Mouse (Mus musculus) G1E-ER4 (cell line): ENCODE results near the gene Cyp2d22. TPM values are rescaled to one million over a fixed set of nuclear protein-coding genes. Genes with fewer than 3 reads are reported as not detected.
"Not testable (repeated sequence)": the region's sequence is repeated elsewhere in the genome, so short reads cannot be mapped to it uniquely, and the experiment has no call there.

ENCODE experiments used
- GATA1 ChIP-seq: IDR thresholded peaks from one replicate; pipeline ENCODE4 v1.8.0; 2012; ENCODE audit warnings: low read length, inconsistent platforms
- polyA plus RNA-seq: library from polyadenylated mRNA; stranded (reverse); fragments of >175 nt; gene quantifications from 2 replicates; pipeline ENCODE4 v1.2.3, GENCODE M21; 2012

The Cyp2d22 gene
- polyA plus RNA-seq: 0.10 TPM in 1 of 2 replicates, not detected in the other

DNA sequence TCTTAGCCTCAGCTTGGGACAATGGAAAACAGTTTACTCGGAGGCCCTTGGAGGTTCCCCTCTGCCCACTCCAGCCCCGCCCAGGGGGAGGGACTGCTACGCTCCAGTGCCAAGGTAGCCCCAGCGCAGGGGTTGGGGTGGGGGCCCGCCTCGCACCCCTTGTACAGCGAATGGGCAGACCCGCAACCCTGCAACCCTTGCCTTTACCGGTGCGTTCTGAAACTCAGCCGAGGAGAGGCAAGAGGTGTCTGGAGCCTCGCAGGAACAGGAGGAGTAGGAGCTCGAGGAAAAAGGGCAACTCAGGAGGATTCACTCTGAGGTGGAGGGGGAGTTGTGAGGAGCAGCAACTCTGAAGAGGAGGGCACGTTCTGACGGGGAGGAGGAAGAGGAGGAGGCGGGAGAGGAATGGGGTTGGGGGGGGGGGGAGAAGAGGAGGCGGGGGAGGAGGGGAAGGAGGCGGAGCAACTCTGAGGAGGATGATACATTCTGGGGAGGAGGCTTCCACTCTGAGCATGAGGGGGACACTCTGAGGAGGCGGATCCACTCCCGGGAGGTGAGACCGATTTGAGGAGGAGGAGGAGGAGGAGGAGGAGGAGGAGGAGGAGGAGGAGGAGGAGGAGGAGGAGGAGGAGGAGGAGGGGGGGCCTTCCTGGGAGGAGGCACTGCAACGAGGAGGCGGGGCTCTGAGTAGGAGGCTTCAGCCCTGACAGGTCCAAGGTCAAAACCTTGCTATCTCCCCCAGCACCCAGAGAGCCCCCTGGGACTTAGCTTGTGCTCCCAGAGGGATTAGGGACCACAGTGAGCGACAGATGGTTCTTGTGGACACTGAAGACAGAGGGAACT is at the start of gene Cyp2d22:
Cyp2d22 (minus strand) TSS at position 390 of the 843 bp plus-strand sequence.
- no peak for TF ChIP-seq GATA1

- TF ChIP-seq GATA1: no peak
Measured at GRCm38 (mm10) chr15:82423471-82423870, 43.4 kb upstream of the Cyp2d22 start.

- no peak for TF ChIP-seq GATA1
Measured at GRCm38 (mm10) chr15:82422935-82423334, 42.9 kb upstream of the Cyp2d22 start.

DNA sequence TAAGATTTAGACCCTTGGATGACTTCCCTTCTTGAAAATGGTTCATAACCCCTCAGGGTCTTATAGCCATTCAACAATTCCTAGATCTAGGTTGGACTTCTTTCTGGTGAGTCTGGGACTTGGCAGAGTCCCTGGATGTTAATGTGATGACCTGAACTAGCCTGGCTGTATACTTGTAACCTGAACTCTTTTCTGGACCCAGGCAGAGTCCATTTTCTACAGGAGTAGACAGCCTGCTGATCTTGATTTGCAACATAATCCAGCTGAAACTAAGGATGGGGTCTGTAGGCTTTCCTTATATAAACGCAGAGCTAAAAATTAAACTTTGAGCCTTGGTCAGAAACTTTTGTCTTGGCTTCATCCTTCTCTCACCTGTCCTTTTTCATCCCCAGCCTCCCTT is 38.6 kb upstream of the Cyp2d22 start:
- no peak for TF ChIP-seq GATA1

- no peak for TF ChIP-seq GATA1
Measured at GRCm38 (mm10) chr15:82416797-82417789, 37.0 kb upstream of the Cyp2d22 start.

DNA sequence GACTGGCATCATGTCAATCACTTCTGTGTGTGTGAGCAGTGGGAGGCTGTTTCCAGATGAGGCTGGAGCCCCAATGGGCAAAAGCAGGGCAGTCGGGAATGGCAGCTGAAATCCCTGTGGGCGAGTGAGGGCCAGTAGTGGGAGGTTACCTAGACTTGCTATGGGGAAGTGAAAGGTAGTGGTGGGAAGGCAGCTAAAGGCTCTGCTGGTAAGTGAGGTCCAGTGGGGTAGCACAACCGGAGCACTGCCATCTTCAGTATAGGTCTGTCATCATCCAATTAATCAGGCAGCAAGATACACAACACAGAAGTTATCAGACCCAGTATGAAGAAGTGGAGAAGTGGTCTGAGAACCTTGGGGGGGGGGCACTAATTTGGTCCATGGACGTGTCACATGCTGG is 27.5 kb upstream of the Cyp2d22 start:
- TF ChIP-seq GATA1: no peak

DNA sequence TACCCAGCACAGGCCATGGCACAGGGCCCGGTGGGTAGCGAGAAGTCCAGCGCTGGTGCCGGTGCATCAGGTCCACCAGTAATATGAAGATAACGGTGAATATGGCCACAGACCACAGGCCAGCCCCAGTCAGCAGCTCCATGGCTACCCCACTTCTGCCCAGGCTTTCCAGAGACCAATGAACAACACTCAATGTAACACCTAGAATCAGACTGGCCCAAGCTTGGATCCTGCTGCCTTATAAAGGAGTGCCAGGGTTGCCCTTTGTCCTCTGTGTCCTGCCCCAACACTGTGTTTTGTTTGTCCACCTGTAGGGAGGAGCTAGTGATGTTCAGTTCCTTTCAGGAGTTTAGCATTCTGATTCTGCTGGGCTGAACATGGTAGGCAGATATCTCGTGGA is 26.9 kb upstream of the Cyp2d22 start, which contains the start of gene Cyp2d10:
Cyp2d10 (minus strand) TSS at position 215 of the 400 bp plus-strand sequence.
- no peak for TF ChIP-seq GATA1

DNA sequence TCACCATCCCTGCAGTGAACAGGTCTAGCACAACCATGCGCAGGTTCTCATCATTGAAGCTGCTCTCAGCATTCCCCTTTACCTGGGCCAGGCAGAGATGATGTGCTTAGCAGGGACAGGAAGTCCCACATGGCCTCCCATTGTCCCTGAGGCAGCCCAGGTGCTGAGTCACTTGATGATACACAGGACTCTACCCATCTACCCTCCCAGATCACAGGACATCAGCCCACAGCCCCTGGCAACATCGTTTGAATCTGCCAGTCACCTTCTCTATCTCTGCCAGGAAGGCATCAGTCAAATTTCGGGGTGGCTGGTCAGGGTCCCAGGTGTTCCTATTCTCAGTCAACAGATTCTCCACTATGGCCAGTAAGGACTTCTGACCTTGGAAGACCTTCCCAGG is 24.1 kb upstream of the Cyp2d22 start:
- TF ChIP-seq GATA1: no peak

DNA sequence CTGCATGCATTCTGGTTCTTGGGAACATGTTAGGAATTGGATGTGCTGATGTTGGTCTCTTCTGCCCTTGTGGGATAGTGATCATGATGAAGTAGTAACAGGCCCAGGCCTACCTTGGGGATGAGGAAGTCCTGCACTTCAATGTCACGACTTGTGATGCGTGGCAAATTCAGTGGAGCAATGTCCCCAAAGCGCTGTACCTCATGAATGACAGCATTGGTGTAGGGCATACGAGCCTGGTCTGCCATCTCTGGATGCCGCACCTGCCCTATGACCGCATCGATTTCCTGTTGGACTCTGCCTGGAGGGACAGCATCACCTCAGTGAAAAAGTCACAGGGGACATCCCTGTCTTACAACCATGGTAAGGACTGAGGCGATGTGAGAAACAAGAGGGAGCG is 23.5 kb upstream of the Cyp2d22 start:
- TF ChIP-seq GATA1: no peak

DNA sequence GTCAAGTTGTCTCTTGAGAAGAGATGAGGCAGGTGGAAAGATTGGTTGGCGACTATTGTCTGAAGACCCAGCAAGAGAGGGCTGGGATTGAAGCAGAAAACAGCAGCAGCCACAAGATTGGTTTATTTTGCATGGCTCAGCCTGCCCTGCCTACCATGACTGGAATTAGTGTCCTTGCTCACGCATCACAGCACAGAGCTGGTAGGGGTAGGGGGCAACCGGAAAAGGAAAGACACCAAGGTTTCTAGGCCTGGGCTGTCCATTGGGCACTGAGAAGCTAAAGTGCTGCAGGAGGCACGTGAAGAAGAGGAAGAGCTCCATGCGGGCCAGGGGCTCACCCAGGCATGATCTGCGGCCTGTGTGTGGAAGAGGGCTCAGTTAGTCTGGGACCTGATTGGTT is 22.7 kb upstream of the Cyp2d22 start:
- TF ChIP-seq GATA1: no peak

- TF ChIP-seq GATA1: no peak
Measured at GRCm38 (mm10) chr15:82402106-82402505, 22.0 kb upstream of the Cyp2d22 start.

- no peak for TF ChIP-seq GATA1
Measured at GRCm38 (mm10) chr15:82401516-82401915, 21.5 kb upstream of the Cyp2d22 start.

DNA sequence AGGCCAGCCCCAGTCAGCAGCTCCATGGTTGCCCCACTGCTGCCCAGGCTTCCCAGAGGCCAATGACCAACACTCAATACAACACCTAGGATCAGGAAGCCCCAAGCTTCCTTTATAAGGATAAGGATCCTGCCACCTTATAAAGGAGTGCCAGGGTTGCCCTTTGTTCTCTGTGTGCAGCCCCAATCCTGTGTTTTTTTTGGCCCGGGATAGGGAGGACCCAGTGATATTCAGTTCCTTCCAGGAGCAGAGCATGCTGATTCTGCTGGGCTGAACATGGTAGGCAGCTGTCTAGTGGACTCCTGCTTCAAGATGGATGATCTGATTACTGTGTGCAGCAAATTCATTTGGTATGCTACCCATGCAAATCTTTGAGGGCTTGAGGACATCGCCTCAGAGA is 13.9 kb upstream of the Cyp2d22 start, which contains the start of gene Cyp2d11:
Cyp2d11 (minus strand) TSS at position 101 of the 400 bp plus-strand sequence.
- TF ChIP-seq GATA1: not testable (repeated sequence)

GRCm38 (mm10) chr15:82385729-82386128 is 5.7 kb upstream of the Cyp2d22 start:
- TF ChIP-seq GATA1: no peak

- TF ChIP-seq GATA1: no peak
Measured at GRCm38 (mm10) chr15:82382441-82382840, 2.4 kb upstream of the Cyp2d22 start.

- TF ChIP-seq GATA1: no peak
Measured at GRCm38 (mm10) chr15:82380714-82381062, 628 bp upstream of the Cyp2d22 start.

DNA sequence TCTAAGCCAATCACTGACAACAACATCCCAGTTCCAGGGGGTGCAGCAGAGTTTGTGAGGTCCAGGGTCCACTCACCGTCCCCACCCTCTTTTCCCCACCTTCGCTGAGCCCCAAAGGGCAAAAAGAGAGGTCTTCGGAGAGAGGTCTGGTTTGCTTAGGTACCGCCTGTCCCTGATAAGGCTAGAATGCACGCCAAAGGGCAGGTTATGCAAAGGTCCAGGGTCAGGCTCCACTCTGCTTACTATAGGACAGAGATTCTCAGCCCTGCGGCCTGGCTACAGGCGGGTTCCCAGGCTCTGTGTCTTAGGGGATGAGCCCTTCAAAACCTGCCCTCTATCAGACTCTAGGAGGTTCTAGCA is 569 bp downstream of the Cyp2d22 start:
- no peak for TF ChIP-seq GATA1
